Mouse (Mus musculus) embryo, embryonic 10.5 days (tissue): Measurements from ENCODE around the gene Prkar1b.

Experiments used
- DNase-seq: peaks from one replicate; pipeline ENCODE4 v3.0.0-alpha.2; 2015; ENCODE audit warnings: low spot score

Prkar1b gene

GRCm38 (mm10) chr5:139149681-139150602 lies at the start of gene Prkar1b, which contains the start of gene Dnaaf5:
TSS of gene Prkar1b (minus strand) at chr5:139150001.
TSS of gene Dnaaf5 (plus strand) at chr5:139150223.
- DNase-seq, result peak; percentile 99

- no peak for DNase-seq
Observed at GRCm38 (mm10) chr5:139199636-139199994, 49.8 kb upstream of the Prkar1b start.

GRCm38 (mm10) chr5:139198779-139199178 lies 49.0 kb upstream of the Prkar1b start:
- DNase-seq, result no peak

GRCm38 (mm10) chr5:139190958-139191357 lies 41.2 kb upstream of the Prkar1b start:
- no peak for DNase-seq

- no peak for DNase-seq
Observed at GRCm38 (mm10) chr5:139189726-139190125, 39.9 kb upstream of the Prkar1b start.

- no peak for DNase-seq
Observed at GRCm38 (mm10) chr5:139184897-139185296, 35.1 kb upstream of the Prkar1b start.

- DNase-seq, result no peak
Observed at GRCm38 (mm10) chr5:139183601-139184000, 33.8 kb upstream of the Prkar1b start.

GRCm38 (mm10) chr5:139183131-139183530 lies 33.3 kb upstream of the Prkar1b start:
- DNase-seq, result no peak

GRCm38 (mm10) chr5:139178895-139179631 lies 29.3 kb upstream of the Prkar1b start:
- peak; percentile 84 for DNase-seq

- DNase-seq, result peak; percentile 25
Observed at GRCm38 (mm10) chr5:139174556-139175547, 25.1 kb upstream of the Prkar1b start.

- DNase-seq, result peak; percentile 1
Observed at GRCm38 (mm10) chr5:139174141-139174540, 24.3 kb upstream of the Prkar1b start.

GRCm38 (mm10) chr5:139171929-139172328 lies 22.1 kb upstream of the Prkar1b start:
- no peak for DNase-seq

GRCm38 (mm10) chr5:139167548-139167947 lies 17.7 kb upstream of the Prkar1b start:
- no peak for DNase-seq

- DNase-seq, result no peak
Observed at GRCm38 (mm10) chr5:139166781-139167361, 17.1 kb upstream of the Prkar1b start.

- no peak for DNase-seq
Observed at GRCm38 (mm10) chr5:139161632-139162031, 11.8 kb upstream of the Prkar1b start.

- no peak for DNase-seq
Observed at GRCm38 (mm10) chr5:139160899-139161298, 11.1 kb upstream of the Prkar1b start.

- peak; percentile 17 for DNase-seq
Observed at GRCm38 (mm10) chr5:139150603-139151031, 816 bp upstream of the Prkar1b start.

- DNase-seq, result no peak
Observed at GRCm38 (mm10) chr5:139149006-139149672, 662 bp downstream of the Prkar1b start.

- no peak for DNase-seq
Observed at GRCm38 (mm10) chr5:139147178-139148078, 2.4 kb downstream of the Prkar1b start.
